Mouse (Mus musculus): Measurements from ENCODE around the gene Gm17359.

The Gm17359 gene

GRCm38 (mm10) chr3:79475980-79476379 is 139.5 kb downstream of the Gm17359 start:
- no peak for DNase-seq (ENCODE audit: low spot score in 2 of 2)

GRCm38 (mm10) chr3:79478400-79478799 is 141.9 kb downstream of the Gm17359 start:
- DNase-seq (ENCODE audit: low spot score in 2 of 2) = no peak

- DNase-seq (ENCODE audit: low spot score in 2 of 2) = no peak
Measured at GRCm38 (mm10) chr3:79478880-79479279, 142.4 kb downstream of the Gm17359 start.

GRCm38 (mm10) chr3:79484286-79485063 is 148.0 kb downstream of the Gm17359 start:
- no peak for DNase-seq (ENCODE audit: low spot score in 2 of 2)

GRCm38 (mm10) chr3:79488025-79488424 is 151.6 kb downstream of the Gm17359 start:
- DNase-seq (ENCODE audit: low spot score in 2 of 2) = no peak

GRCm38 (mm10) chr3:79490102-79490501 is 153.6 kb downstream of the Gm17359 start:
- no peak for DNase-seq (ENCODE audit: low spot score in 2 of 2)

- DNase-seq (ENCODE audit: low spot score in 2 of 2) = no peak
Measured at GRCm38 (mm10) chr3:79491614-79492013, 155.2 kb downstream of the Gm17359 start.

- DNase-seq (ENCODE audit: low spot score in 2 of 2) = no peak
Measured at GRCm38 (mm10) chr3:79493064-79493463, 156.6 kb downstream of the Gm17359 start.

GRCm38 (mm10) chr3:79494028-79494427 is 157.6 kb downstream of the Gm17359 start:
- no peak for DNase-seq (ENCODE audit: low spot score in 2 of 2)

GRCm38 (mm10) chr3:79495151-79495550 is 158.7 kb downstream of the Gm17359 start:
- DNase-seq (ENCODE audit: low spot score in 2 of 2) = no peak

- no peak for DNase-seq (ENCODE audit: low spot score in 2 of 2)
Measured at GRCm38 (mm10) chr3:79496668-79497067, 160.2 kb downstream of the Gm17359 start.

GRCm38 (mm10) chr3:79500279-79500678 is 163.8 kb downstream of the Gm17359 start:
- DNase-seq (ENCODE audit: low spot score in 2 of 2) = no peak

- DNase-seq (ENCODE audit: low spot score in 2 of 2) = no peak
Measured at GRCm38 (mm10) chr3:79501166-79501728, 164.8 kb downstream of the Gm17359 start.
